Mouse (Mus musculus) forebrain, embryonic 11.5 days (tissue): ENCODE data around the gene Gja10. TPM values are rescaled to one million over a fixed set of nuclear protein-coding genes. Genes with fewer than 3 reads are reported as not detected.
A peak's percentile ranks its signal among the peaks of the same experiment; 100 is the strongest.

Experiments used
- ATAC-seq: fragments of 200-750 bp; cut with Nextera tagmentation; replicated peaks from 2 replicates; pipeline ENCODE4 v1.8.0; 2017; ENCODE audit warnings: moderate TSS enrichment; ENCODE audit not compliant: low FRiP score
- DNase-seq: peaks from one replicate; pipeline ENCODE4 v3.0.0-alpha.2; 2017; ENCODE audit warnings: low spot score
- H3K27ac ChIP-seq: fragments of 300-500 bp; sonication (generic); 2 replicates; pipeline ENCODE4 v1.5.1; 2014; ENCODE audit warnings: low read depth, low read length
- H3K27me3 ChIP-seq: fragments of 300-500 bp; sonication (generic); 2 replicates; pipeline ENCODE4 v1.6.1; 2014; ENCODE audit warnings: mild to moderate bottlenecking, low read length, mixed read lengths; ENCODE audit not compliant: control insufficient read depth, insufficient read depth
- H3K36me3 ChIP-seq: fragments of 300-500 bp; sonication (generic); 2 replicates; pipeline ENCODE4 v1.6.1; 2014; ENCODE audit warnings: mild to moderate bottlenecking, low read length, moderate library complexity, mixed read lengths; ENCODE audit not compliant: control insufficient read depth, insufficient read depth
- H3K4me1 ChIP-seq: fragments of 300-500 bp; sonication (generic); replicated peaks from 2 replicates; pipeline ENCODE4 v1.6.1; 2014; ENCODE audit warnings: low read length, mixed read lengths; ENCODE audit not compliant: control insufficient read depth, insufficient read depth
- H3K4me2 ChIP-seq: fragments of 300-500 bp; sonication (generic); 2 replicates; pipeline ENCODE4 v1.6.1; 2014; ENCODE audit warnings: low read depth, mild to moderate bottlenecking, low read length, moderate library complexity, mixed read lengths; ENCODE audit not compliant: severe bottlenecking
- H3K4me3 ChIP-seq: fragments of 300-500 bp; sonication (generic); 2 replicates; pipeline ENCODE4 v1.5.1; 2014; ENCODE audit warnings: low read depth, low read length
- H3K9ac ChIP-seq: fragments of 300-500 bp; sonication (generic); 2 replicates; pipeline ENCODE4 v1.6.1; 2014; ENCODE audit warnings: low read length
- H3K9me3 ChIP-seq: fragments of 300-500 bp; sonication (generic); 2 replicates; pipeline ENCODE4 v1.6.1; 2016; ENCODE audit warnings: low read length, mixed read lengths; ENCODE audit not compliant: control insufficient read depth
- WGBS: fragments of 180-500 bp; shearing (Covaris S2); extraction: QIAGEN DNeasy Blood & Tissue Kit; methylation state at CpG from one replicate; pipeline ENCODE4 v1.1.7; 2014; 5-methylcytosine and 5-hydroxymethylcytosine counted together
- polyA plus RNA-seq: library from polyadenylated mRNA; unstranded; fragments of >200 nt; fragmentation: Nextera tagmentation; extraction: Ambion mirVana; gene quantifications from 2 replicates; pipeline ENCODE4 v1.2.1, GENCODE M21; 2014

Gene Gja10
- polyA plus RNA-seq, 1 experiment from 2014 or later = not detected

- no peak overlapping the region for H3K27ac ChIP-seq
- no peaks in the 10 kb centered on the region for H3K9me3 ChIP-seq
- H3K4me2 ChIP-seq = no peak overlapping the region
- H3K36me3 ChIP-seq = no peaks in the 10 kb centered on the region; the same call in 1 of the 2 replicates
- H3K4me1 ChIP-seq = peaks cover 8% of the 10 kb centered on the region; the same call in 1 of the 2 replicates
- no peak overlapping the region for H3K4me3 ChIP-seq
- no peaks in the 10 kb centered on the region for H3K27me3 ChIP-seq
- 91% methylated on average over 4 of the region's 4 CpGs for WGBS
- no peak for ATAC-seq
- H3K9ac ChIP-seq = no peak overlapping the region
- DNase-seq = no peak
These were observed 33.5 kb downstream of the Gja10 start for GRCm38 (mm10) chr4:32569054-32569453.

DNA sequence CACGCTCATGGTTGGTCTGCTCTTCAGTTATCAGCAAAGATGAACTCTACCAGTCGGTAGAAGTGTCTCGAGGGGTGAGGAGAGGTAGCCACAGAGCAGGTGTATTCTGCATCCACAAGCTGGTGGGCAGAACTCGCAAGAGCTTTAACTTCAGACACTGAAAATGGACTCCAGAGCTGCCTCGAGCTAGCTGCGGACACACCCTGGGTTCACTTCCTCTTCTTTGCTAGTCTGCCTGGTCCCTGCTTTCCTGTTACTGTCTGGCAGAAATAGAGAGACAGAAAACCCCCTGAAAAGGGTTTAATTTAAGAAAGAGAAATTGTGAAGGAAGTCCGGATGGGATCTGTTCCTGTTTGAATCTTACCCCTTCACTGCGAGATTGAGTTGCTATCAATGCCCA is 37.6 kb downstream of the Gja10 start:
- Histone ChIP-seq H3K27me3 (no peaks in the 10 kb centered on the region), H3K27ac (no peak overlapping the region), H3K4me1 (peaks cover 5% of the 10 kb centered on the region; the same call in 1 of the 2 replicates), H3K9me3 (no peaks in the 10 kb centered on the region), H3K36me3 (no peaks in the 10 kb centered on the region; the same call in 1 of the 2 replicates), H3K9ac (no peak overlapping the region), H3K4me2 (no peak overlapping the region), H3K4me3 (no peak overlapping the region)
- DNase-seq (no peak), ATAC-seq (no peak)
- WGBS = 92% methylated on average over 8 of the region's 8 CpGs

DNA sequence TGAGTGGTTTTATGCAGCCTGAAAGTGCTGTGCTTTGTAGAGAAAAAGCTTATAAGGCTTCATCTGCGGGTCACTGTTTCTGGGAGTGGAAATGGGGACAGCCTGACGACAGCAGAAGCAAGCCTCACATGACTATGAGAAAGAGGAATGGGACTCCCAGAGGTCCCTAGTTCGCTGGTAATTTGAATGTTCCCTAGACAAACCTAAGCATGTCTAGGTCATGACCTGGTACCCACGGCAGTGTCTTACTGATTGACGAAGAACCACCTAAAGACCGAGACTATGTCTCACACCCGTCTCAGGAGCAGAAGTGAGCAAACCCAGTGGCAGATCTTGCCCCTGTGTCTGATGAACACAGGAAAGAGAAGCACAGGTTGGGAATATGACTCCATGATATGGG is 38.1 kb downstream of the Gja10 start:
- Histone ChIP-seq H3K36me3 (no peaks in the 10 kb centered on the region; the same call in 1 of the 2 replicates), H3K27ac (no peak overlapping the region), H3K4me2 (no peak overlapping the region), H3K27me3 (no peaks in the 10 kb centered on the region), H3K4me3 (no peak overlapping the region), H3K9ac (no peak overlapping the region), H3K4me1 (peaks cover 5% of the 10 kb centered on the region; the same call in 1 of the 2 replicates), H3K9me3 (no peaks in the 10 kb centered on the region)
- ATAC-seq (no peak), DNase-seq (no peak)
- 94% methylated on average over 7 of the region's 7 CpGs for WGBS

GRCm38 (mm10) chr4:32562319-32563115 is 40.0 kb downstream of the Gja10 start:
- 96% methylated on average over 35 of the region's 35 CpGs for WGBS
- no peak for ATAC-seq
- Histone ChIP-seq H3K36me3 (no peaks in the 10 kb centered on the region; the same call in 1 of the 2 replicates), H3K4me1 (peaks cover 5% of the 10 kb centered on the region; the same call in 1 of the 2 replicates), H3K4me2 (no peak overlapping the region), H3K9ac (no peak overlapping the region), H3K4me3 (no peak overlapping the region), H3K27ac (no peak overlapping the region), H3K9me3 (no peaks in the 10 kb centered on the region), H3K27me3 (no peaks in the 10 kb centered on the region)
- DNase-seq = no peak

- no peaks in the 10 kb centered on the region; the same call in 1 of the 2 replicates for H3K36me3 ChIP-seq
- H3K4me2 ChIP-seq = no peak overlapping the region
- no peaks in the 10 kb centered on the region for H3K27me3 ChIP-seq
- H3K9me3 ChIP-seq = no peaks in the 10 kb centered on the region
- peaks cover 5% of the 10 kb centered on the region; the same call in 1 of the 2 replicates for H3K4me1 ChIP-seq
- ATAC-seq = no peak
- no peak overlapping the region for H3K4me3 ChIP-seq
- H3K9ac ChIP-seq = no peak overlapping the region
- peak overlapping the region; percentile 31; the same call in 1 of the 2 replicates for H3K27ac ChIP-seq
- WGBS = 57% methylated on average over 12 of the region's 12 CpGs
- DNase-seq = no peak
These were observed 40.9 kb downstream of the Gja10 start for GRCm38 (mm10) chr4:32561555-32562095.

- ATAC-seq = no peak
- DNase-seq = no peak
- Histone ChIP-seq H3K36me3 (no peaks in the 10 kb centered on the region; the same call in 1 of the 2 replicates), H3K4me1 (peaks cover 5% of the 10 kb centered on the region; the same call in 1 of the 2 replicates), H3K9me3 (no peaks in the 10 kb centered on the region), H3K27me3 (no peaks in the 10 kb centered on the region), H3K27ac (peak overlapping the region; percentile 31; the same call in 1 of the 2 replicates), H3K9ac (no peak overlapping the region), H3K4me2 (0 out of 2 replicates have a peak overlapping the region, but pooled peaks have one; percentile 5), H3K4me3 (no peak overlapping the region)
- WGBS = 60% methylated on average over 8 of the region's 8 CpGs
These were observed 41.6 kb downstream of the Gja10 start for GRCm38 (mm10) chr4:32560724-32561554.

- Histone ChIP-seq H3K9ac (no peak overlapping the region), H3K36me3 (no peaks in the 10 kb centered on the region; the same call in 1 of the 2 replicates), H3K4me2 (no peak overlapping the region), H3K27ac (no peak overlapping the region), H3K9me3 (no peaks in the 10 kb centered on the region), H3K27me3 (no peaks in the 10 kb centered on the region), H3K4me3 (no peak overlapping the region), H3K4me1 (peaks cover 5% of the 10 kb centered on the region; the same call in 1 of the 2 replicates)
- 74% methylated on average over 6 of the region's 6 CpGs for WGBS
- ATAC-seq (no peak), DNase-seq (no peak)
These were observed 42.3 kb downstream of the Gja10 start for GRCm38 (mm10) chr4:32560246-32560645.

- Histone ChIP-seq H3K4me1 (no peaks in the 10 kb centered on the region), H3K4me2 (no peak overlapping the region), H3K9ac (no peak overlapping the region), H3K36me3 (no peaks in the 10 kb centered on the region), H3K27me3 (no peaks in the 10 kb centered on the region), H3K9me3 (no peaks in the 10 kb centered on the region), H3K4me3 (no peak overlapping the region), H3K27ac (no peak overlapping the region)
- WGBS = 93% methylated on average over 7 of the region's 7 CpGs
- DNase-seq (no peak), ATAC-seq (no peak)
These were observed 47.1 kb downstream of the Gja10 start for GRCm38 (mm10) chr4:32555506-32555905.
